Mouse (Mus musculus) hindbrain, embryonic 10.5 days (tissue): ENCODE results near the gene Akr1c20. TPM values are rescaled to one million over a fixed set of nuclear protein-coding genes. Genes with fewer than 3 reads are reported as not detected.

Source experiments
- DNase-seq: peaks from one replicate; pipeline ENCODE4 v3.0.0-alpha.2; 2017; ENCODE audit warnings: low spot score
- H3K27ac ChIP-seq: fragments of 300-500 bp; sonication (generic); 2 replicates; pipeline ENCODE4 v1.5.1; 2016; ENCODE audit warnings: mild to moderate bottlenecking, moderate library complexity
- H3K27me3 ChIP-seq: fragments of 300-500 bp; sonication (generic); 2 replicates; pipeline ENCODE4 v1.6.1; 2016; ENCODE audit warnings: mild to moderate bottlenecking; ENCODE audit not compliant: poor library complexity, insufficient read depth, severe bottlenecking
- H3K36me3 ChIP-seq: fragments of 300-500 bp; sonication (generic); 2 replicates; pipeline ENCODE4 v1.6.1; 2016; ENCODE audit warnings: mild to moderate bottlenecking, moderate library complexity
- H3K4me1 ChIP-seq: fragments of 300-500 bp; sonication (generic); replicated peaks from 2 replicates; pipeline ENCODE4 v1.6.1; 2016; ENCODE audit warnings: mild to moderate bottlenecking
- H3K4me3 ChIP-seq: fragments of 300-500 bp; sonication (generic); 2 replicates; pipeline ENCODE4 v1.5.1; 2016; ENCODE audit warnings: mild to moderate bottlenecking, moderate library complexity
- H3K9me3 ChIP-seq: fragments of 300-500 bp; sonication (generic); 2 replicates; pipeline ENCODE4 v1.6.1; 2016; ENCODE audit warnings: mild to moderate bottlenecking, moderate library complexity
- WGBS: fragments of 180-500 bp; shearing (Covaris S2); methylation state at CpG from one replicate; pipeline ENCODE4 v1.1.7; 2016; 5-methylcytosine and 5-hydroxymethylcytosine counted together
- polyA plus RNA-seq: library from polyadenylated mRNA; unstranded; fragments of >200 nt; fragmentation: Nextera tagmentation; extraction: Ambion mirVana; gene quantifications from 2 replicates; pipeline ENCODE4 v1.2.1, GENCODE M21; 2016

The Akr1c20 gene
- not detected in 2 replicates for polyA plus RNA-seq

GRCm38 (mm10) chr13:4523201-4523838, at the start of gene Akr1c20:
TSS of gene Akr1c20 (minus strand) at chr13:4523345.
- DNase-seq, result no peak
- WGBS, result 79% methylated on average over 2 of the region's 2 CpGs
- no peaks in the 10 kb centered on the region for H3K36me3 ChIP-seq
- no peaks in the 10 kb centered on the region for H3K9me3 ChIP-seq
- H3K27me3 ChIP-seq, result no peaks in the 10 kb centered on the region
- no peak within 1 kb of the TSS for H3K27ac ChIP-seq
- no peaks in the 10 kb centered on the region for H3K4me1 ChIP-seq
- no peak within 1 kb of the TSS for H3K4me3 ChIP-seq

DNA sequence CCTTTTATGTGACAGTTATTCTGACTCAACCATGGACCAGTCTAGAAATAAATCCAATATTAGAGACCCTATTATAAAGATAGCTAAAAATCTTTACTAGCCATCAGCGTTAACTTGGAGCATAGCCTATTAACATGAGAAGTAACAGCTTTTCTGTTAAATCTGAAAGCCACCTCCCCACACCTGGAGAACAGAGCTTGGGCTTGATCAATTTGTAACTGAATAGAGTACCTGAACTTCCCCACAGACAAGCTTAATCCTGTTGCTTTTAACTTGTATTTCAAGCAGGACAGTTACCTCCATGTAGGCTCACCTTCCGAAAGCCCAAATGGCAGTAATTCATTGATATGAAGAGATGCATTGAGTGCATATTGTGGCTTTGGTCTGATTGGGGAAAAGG, 42.9 kb upstream of the Akr1c20 start:
- Histone ChIP-seq H3K36me3 (no peaks in the 10 kb centered on the region), H3K9me3 (no peaks in the 10 kb centered on the region), H3K4me1 (no peaks in the 10 kb centered on the region), H3K27me3 (no peaks in the 10 kb centered on the region), H3K27ac (no peak overlapping the region), H3K4me3 (no peak overlapping the region)
- 82% methylated on average over 2 of the region's 2 CpGs for WGBS
- no peak for DNase-seq

DNA sequence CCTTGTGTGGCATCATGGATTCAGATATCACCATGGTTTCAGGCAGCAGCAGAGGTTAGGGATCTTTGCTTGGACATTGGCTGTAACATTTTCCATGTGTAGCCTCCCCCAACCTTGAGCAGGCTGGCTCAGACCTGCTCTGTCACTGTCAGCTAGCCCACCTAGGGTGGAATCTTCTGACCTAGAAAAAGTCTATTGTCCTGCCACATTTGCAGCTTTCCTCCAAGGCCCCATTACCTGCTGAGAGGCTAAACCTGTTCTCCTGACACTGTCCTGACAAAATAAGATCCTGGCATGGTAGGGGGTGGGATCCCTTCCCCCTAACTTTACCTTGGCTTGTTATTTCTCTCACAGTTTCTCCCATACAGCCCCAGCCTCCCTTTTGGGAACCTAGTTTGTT, 37.4 kb upstream of the Akr1c20 start:
- no peak for DNase-seq
- Histone ChIP-seq H3K27me3 (no peaks in the 10 kb centered on the region), H3K27ac (no peak overlapping the region), H3K36me3 (no peaks in the 10 kb centered on the region), H3K4me1 (no peaks in the 10 kb centered on the region), H3K4me3 (no peak overlapping the region), H3K9me3 (no peaks in the 10 kb centered on the region)

- Histone ChIP-seq H3K36me3 (no peaks in the 10 kb centered on the region), H3K4me3 (no peak overlapping the region), H3K4me1 (no peaks in the 10 kb centered on the region), H3K27me3 (no peaks in the 10 kb centered on the region), H3K27ac (no peak overlapping the region), H3K9me3 (no peaks in the 10 kb centered on the region)
- no peak for DNase-seq
- 72% methylated on average over 1 of the region's 1 CpGs for WGBS
Measured at GRCm38 (mm10) chr13:4559143-4559542, 36.0 kb upstream of the Akr1c20 start.

- 99% methylated on average over 2 of the region's 2 CpGs for WGBS
- no peaks in the 10 kb centered on the region for H3K27me3 ChIP-seq
Measured at GRCm38 (mm10) chr13:4514811-4515210, 8.3 kb downstream of the Akr1c20 start.

DNA sequence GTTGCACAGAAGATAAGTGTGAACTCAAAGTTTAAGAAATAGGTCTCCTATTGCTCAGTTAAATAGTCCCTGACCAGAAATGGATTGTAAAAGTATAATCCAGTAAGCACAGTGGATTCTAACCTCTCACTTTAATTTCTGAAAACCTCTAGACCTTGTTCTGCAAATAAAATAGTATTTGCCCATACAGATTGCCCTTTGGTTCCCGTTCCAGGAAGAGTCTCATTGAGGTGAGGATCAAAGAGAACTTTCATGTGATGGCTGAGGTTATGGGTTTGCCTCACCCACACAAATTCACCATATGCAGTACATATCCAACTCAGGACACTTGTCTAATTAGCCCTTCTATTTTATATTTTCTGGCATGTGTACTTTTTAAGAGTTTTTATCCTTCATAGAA, 55.2 kb downstream of the Akr1c20 start:
- WGBS, result 79% methylated on average over 1 of the region's 1 CpGs
- H3K4me3 ChIP-seq, result no peak overlapping the region
- H3K4me1 ChIP-seq, result no peaks in the 10 kb centered on the region
- H3K9me3 ChIP-seq, result no peaks in the 10 kb centered on the region
- H3K36me3 ChIP-seq, result no peaks in the 10 kb centered on the region
- DNase-seq, result no peak
- no peaks in the 10 kb centered on the region for H3K27me3 ChIP-seq
- no peak overlapping the region for H3K27ac ChIP-seq

More at GRCm38 (mm10) chr13:4514811-4515210, 8.3 kb downstream of the Akr1c20 start:
- Histone ChIP-seq H3K9me3 (no peaks in the 10 kb centered on the region), H3K27ac (no peak overlapping the region), H3K4me1 (no peaks in the 10 kb centered on the region), H3K36me3 (no peaks in the 10 kb centered on the region), H3K4me3 (no peak overlapping the region)
- DNase-seq, result no peak

GRCm38 (mm10) chr13:4465641-4466040, 57.5 kb downstream of the Akr1c20 start:
- Histone ChIP-seq H3K27ac (no peak overlapping the region), H3K27me3 (no peaks in the 10 kb centered on the region), H3K4me1 (no peaks in the 10 kb centered on the region), H3K9me3 (no peaks in the 10 kb centered on the region), H3K4me3 (no peak overlapping the region), H3K36me3 (no peaks in the 10 kb centered on the region)
- 92% methylated on average over 2 of the region's 2 CpGs for WGBS
- no peak for DNase-seq

Other genes starting within 250 kb of the Akr1c20 start
- 0.17 TPM in 1 of 2 replicates, not detected in the other for gene Akr1c12, start 243.9 kb downstream of the Akr1c20 start, polyA plus RNA-seq
- not detected in 2 replicates for gene Akr1c6, start 89.0 kb downstream of the Akr1c20 start, polyA plus RNA-seq
- gene Akr1c21, start 50.7 kb upstream of the Akr1c20 start, polyA plus RNA-seq, result not detected in 2 replicates
- 55.5 and 61.7 TPM in 2 replicates for gene Akr1e1, start 85.8 kb upstream of the Akr1c20 start, polyA plus RNA-seq